Mouse (Mus musculus) central nervous system, embryonic 14 days (tissue): ENCODE results near the gene Gm10352. TPM values are rescaled to one million over a fixed set of nuclear protein-coding genes. Genes with fewer than 3 reads are reported as not detected.

Experiments used
- polyA plus RNA-seq: library from polyadenylated mRNA; depleted of rRNA; stranded (reverse); fragments of >200 nt; gene quantifications from 2 replicates; pipeline ENCODE4 v1.2.3, GENCODE M21; 2012; rRNA removed

Gm10352 gene
- polyA plus RNA-seq: 0.06 TPM in 1 of 2 replicates, not detected in the other

GRCm38 (mm10) chrY:2900689-2901088 is at the start of gene Gm10352:
Gene Gm10352, plus strand, starts transcription at chrY:2900989.

GRCm38 (mm10) chrY:2932282-2932681 is 31.5 kb downstream of the Gm10352 start, which contains the start of gene Gm29289:
Gene Gm29289, plus strand, starts transcription at chrY:2932582.

Other genes starting within 250 kb of the Gm10352 start
- not detected in 2 replicates for gene Sry, start 237.3 kb upstream of the Gm10352 start, polyA plus RNA-seq
- gene H2al2b, start 180.3 kb upstream of the Gm10352 start, polyA plus RNA-seq: not detected in 2 replicates
- gene Gm4064, start 104.8 kb upstream of the Gm10352 start, polyA plus RNA-seq: not detected in 2 replicates
- gene Rbmy, start 70.3 kb upstream of the Gm10352 start, polyA plus RNA-seq: not detected in 2 replicates
- gene Gm10256, start 70.3 kb upstream of the Gm10352 start, polyA plus RNA-seq: 0.04 TPM in 1 of 2 replicates, not detected in the other
- not detected in 2 replicates for gene Gm29289, start 31.6 kb downstream of the Gm10352 start, polyA plus RNA-seq